Mouse (Mus musculus): ENCODE measurements around the gene Prrc2b. TPM values are rescaled to one million over a fixed set of nuclear protein-coding genes. Genes with fewer than 3 reads are reported as not detected.

Prrc2b gene
- polyA plus RNA-seq, 1 experiment, result 35.1 TPM

DNA sequence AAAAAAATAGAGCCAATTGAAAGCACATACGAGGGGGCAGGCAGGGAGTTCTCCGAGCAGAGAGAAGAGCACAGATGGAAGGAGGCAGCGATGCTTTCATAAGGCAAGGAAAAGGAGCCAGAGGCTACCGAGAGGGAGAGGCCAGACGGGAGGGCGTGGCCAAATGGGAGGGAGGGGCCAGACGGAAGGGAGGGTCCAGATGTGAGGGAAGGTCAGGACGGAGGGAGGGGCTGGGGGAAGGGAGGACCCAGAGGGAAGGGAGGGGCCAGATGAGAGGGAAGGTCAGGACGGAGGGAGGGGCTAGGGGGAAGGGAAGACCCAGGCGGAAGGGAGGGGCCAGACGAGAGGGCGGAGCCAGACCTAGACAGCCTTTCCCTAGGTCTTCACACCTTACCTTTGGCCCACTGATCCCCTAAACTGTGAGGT, 18.3 kb upstream of the Prrc2b start:
- no peaks in the 10 kb centered on the region for H3K27me3 ChIP-seq (ENCODE audit: control insufficient read depth, insufficient read depth, low read length)
- peak in 1 of 2 experiments; percentile 45 for DNase-seq (ENCODE audit: low read depth in 1 of 2, low spot score in 2 of 2)
- H3K36me3 ChIP-seq (ENCODE audit: control insufficient read depth, insufficient read depth, low read length), result no peaks in the 10 kb centered on the region
- TF ChIP-seq CTCF (IDR thresholded peaks at IDR 0.05; ENCODE audit: extremely low read depth, insufficient read depth, insufficient read length, insufficient replicate concordance) (no peak), POLR2A (IDR thresholded peaks at IDR 0.05; ENCODE audit: low read depth, low read length) (no peak)
- H3K4me3 ChIP-seq (ENCODE audit: extremely low read depth, insufficient read depth, insufficient read length), result no peak overlapping the region
- WGBS, result 28% methylated on average over 12 of the region's 12 CpGs
- peaks cover 3% of the 10 kb centered on the region; the same call in 1 of the 2 replicates for H3K4me1 ChIP-seq (ENCODE audit: control insufficient read depth, insufficient read depth, insufficient read length)
- H3K27ac ChIP-seq (ENCODE audit: insufficient read depth, low read length), result no peak overlapping the region

DNA sequence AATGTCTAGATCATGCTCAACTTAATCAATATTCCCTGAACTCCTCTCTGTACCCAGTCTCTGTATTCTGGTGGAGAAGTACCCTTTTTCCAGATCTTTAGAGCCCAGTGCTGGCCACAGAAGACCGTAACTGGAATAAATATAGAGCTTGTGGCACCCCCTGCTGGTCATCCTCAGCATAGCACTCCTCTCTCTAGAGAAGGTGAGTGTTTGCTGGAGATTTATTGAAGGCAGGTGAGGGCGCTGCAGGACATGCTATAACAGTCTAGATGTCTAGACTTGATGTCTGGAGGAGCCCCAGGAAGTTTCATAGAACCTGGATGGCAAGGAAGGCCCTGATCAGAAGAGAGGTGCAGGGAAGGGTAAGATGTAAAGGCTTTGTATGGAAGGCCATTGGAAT, 16.8 kb upstream of the Prrc2b start:
- H3K4me3 ChIP-seq (ENCODE audit: extremely low read depth, insufficient read depth, insufficient read length), result no peak overlapping the region
- H3K27ac ChIP-seq (ENCODE audit: insufficient read depth, low read length), result no peak overlapping the region
- WGBS, result 3% methylated on average over 2 of the region's 2 CpGs
- TF ChIP-seq CTCF (IDR thresholded peaks at IDR 0.05; ENCODE audit: extremely low read depth, insufficient read depth, insufficient read length, insufficient replicate concordance) (peak; percentile 82; the same call in 1 of the 2 replicates), POLR2A (IDR thresholded peaks at IDR 0.05; ENCODE audit: low read depth, low read length) (no peak)
- no peaks in the 10 kb centered on the region for H3K36me3 ChIP-seq (ENCODE audit: control insufficient read depth, insufficient read depth, low read length)
- H3K4me1 ChIP-seq (ENCODE audit: control insufficient read depth, insufficient read depth, insufficient read length), result peaks cover 3% of the 10 kb centered on the region; the same call in 1 of the 2 replicates
- DNase-seq (ENCODE audit: low read depth in 1 of 2, low spot score in 2 of 2), result peak; percentile 74 to 87
- no peaks in the 10 kb centered on the region for H3K27me3 ChIP-seq (ENCODE audit: control insufficient read depth, insufficient read depth, low read length)

DNA sequence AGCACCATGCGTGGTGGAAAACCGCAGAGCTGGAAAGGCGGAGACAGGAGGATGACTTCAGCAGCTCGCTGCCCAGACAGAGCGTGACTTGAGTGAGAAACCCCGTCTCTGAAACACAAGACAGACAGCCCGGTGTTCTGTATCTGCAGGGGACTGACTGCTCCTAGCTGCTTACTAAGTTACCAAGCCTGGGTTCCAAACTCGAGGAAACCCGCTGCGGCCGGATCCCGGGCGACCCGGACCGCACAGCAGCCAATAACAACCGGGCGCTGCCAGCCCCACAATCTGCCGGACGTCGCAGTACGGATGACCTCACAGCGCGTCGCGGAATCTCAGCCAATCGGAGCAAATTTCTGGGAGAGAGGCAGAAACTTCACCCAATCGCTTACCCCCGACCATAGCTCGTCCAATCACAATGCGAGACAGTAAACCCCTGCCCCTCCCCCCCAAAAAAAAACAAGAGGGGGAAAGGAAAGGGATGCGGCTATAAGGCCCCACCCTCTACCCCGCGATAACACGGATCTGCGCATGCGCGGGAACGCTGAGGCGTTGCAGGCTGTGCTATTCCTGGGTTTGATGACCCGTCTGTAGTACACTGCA, 13.1 kb upstream of the Prrc2b start:
- Histone ChIP-seq H3K4me1 (ENCODE audit: control insufficient read depth, insufficient read depth, insufficient read length) (peaks cover under 1% of the 10 kb centered on the region; the same call in 1 of the 2 replicates), H3K27me3 (ENCODE audit: control insufficient read depth, insufficient read depth, low read length) (no peaks in the 10 kb centered on the region), H3K4me3 (ENCODE audit: extremely low read depth, insufficient read depth, insufficient read length) (peak overlapping the region; percentile 70), H3K27ac (ENCODE audit: insufficient read depth, low read length) (peak overlapping the region; percentile 87), H3K36me3 (ENCODE audit: control insufficient read depth, insufficient read depth, low read length) (no peaks in the 10 kb centered on the region)
- under 1% methylated on average over 40 of the region's 40 CpGs for WGBS
- DNase-seq (ENCODE audit: low read depth in 1 of 2, low spot score in 2 of 2), result peak; percentile 95 to 99
- TF ChIP-seq CTCF (IDR thresholded peaks at IDR 0.05; ENCODE audit: extremely low read depth, insufficient read depth, insufficient read length, insufficient replicate concordance), result no peak
- TF ChIP-seq POLR2A (IDR thresholded peaks at IDR 0.05; ENCODE audit: low read depth, low read length), result peak; percentile 80

DNA sequence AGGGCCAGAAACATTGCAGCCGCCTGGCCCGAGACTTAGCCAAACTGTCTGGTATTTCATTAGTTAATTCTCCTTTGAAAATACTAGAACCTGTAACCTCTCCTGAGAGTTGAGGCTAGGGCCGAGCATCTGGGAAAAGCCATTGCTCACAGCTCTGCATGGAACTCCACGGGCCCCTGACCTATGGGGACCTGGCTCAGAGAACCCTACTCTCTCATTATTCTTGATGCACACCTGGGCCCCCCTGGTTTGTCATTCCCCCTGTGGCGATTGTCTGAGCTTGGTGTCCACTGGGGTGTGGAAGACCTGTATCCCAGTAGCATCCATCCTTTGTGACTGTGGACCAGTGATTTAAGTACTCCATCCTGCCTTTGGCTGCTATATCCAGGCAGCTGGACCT, 11.5 kb upstream of the Prrc2b start:
- Histone ChIP-seq H3K36me3 (ENCODE audit: control insufficient read depth, insufficient read depth, low read length) (no peaks in the 10 kb centered on the region), H3K4me3 (ENCODE audit: extremely low read depth, insufficient read depth, insufficient read length) (no peak overlapping the region), H3K4me1 (ENCODE audit: control insufficient read depth, insufficient read depth, insufficient read length) (no peaks in the 10 kb centered on the region), H3K27me3 (ENCODE audit: control insufficient read depth, insufficient read depth, low read length) (no peaks in the 10 kb centered on the region), H3K27ac (ENCODE audit: insufficient read depth, low read length) (no peak overlapping the region)
- TF ChIP-seq CTCF (IDR thresholded peaks at IDR 0.05; ENCODE audit: extremely low read depth, insufficient read depth, insufficient read length, insufficient replicate concordance) (no peak), POLR2A (IDR thresholded peaks at IDR 0.05; ENCODE audit: low read depth, low read length) (no peak)
- WGBS, result 94% methylated on average over 5 of the region's 5 CpGs
- DNase-seq (ENCODE audit: low read depth in 1 of 2, low spot score in 2 of 2), result no peak

DNA sequence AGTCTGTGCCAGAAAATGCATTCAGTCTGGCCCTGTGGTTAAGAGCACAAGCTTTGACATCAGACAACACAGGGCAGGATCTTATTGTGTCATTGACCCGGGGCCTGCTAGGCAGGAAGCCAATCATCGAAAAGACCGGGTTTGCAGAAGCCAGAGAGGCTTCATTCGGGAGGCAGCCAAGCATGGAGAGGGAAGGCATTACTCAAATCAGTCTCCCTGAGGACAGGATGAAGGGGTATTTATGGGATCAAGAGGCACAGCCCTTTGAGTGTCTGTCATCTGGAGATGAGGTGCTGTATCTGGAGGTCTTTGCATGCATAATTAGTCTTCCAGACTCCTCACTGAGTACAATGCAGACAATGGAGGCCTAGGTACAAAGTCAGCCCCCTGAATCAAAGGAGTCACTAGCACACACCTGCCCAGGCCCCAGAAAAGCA, 10.4 kb upstream of the Prrc2b start:
- no peak overlapping the region for H3K27ac ChIP-seq (ENCODE audit: insufficient read depth, low read length)
- H3K4me1 ChIP-seq (ENCODE audit: control insufficient read depth, insufficient read depth, insufficient read length), result no peaks in the 10 kb centered on the region
- TF ChIP-seq CTCF (IDR thresholded peaks at IDR 0.05; ENCODE audit: extremely low read depth, insufficient read depth, insufficient read length, insufficient replicate concordance) (no peak), POLR2A (IDR thresholded peaks at IDR 0.05; ENCODE audit: low read depth, low read length) (no peak)
- H3K27me3 ChIP-seq (ENCODE audit: control insufficient read depth, insufficient read depth, low read length), result no peaks in the 10 kb centered on the region
- 48% methylated on average over 4 of the region's 4 CpGs for WGBS
- DNase-seq (ENCODE audit: low read depth in 1 of 2, low spot score in 2 of 2), result no peak
- no peak overlapping the region for H3K4me3 ChIP-seq (ENCODE audit: extremely low read depth, insufficient read depth, insufficient read length)
- no peaks in the 10 kb centered on the region for H3K36me3 ChIP-seq (ENCODE audit: control insufficient read depth, insufficient read depth, low read length)

DNA sequence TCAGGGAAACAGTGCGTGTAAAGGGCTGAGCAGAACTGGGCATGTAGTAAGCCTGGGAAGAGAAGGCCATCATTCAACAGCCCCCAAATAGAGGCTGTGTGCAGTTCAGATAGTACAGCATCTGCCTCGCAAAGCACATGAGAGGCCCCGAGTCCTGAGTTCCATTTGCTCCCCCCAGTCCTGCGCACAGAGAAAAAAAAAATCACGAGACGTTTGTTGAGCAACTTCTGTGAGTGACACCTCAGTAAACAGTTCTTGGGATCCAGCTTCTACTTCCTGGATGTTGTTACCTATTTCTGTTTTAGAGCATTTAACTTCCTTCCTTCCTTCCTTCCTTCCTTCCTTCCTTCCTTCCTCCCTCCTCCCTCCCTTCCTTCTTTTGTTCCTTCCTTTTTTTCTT, 9.3 kb upstream of the Prrc2b start:
- WGBS, result 73% methylated on average over 6 of the region's 6 CpGs
- Histone ChIP-seq H3K4me3 (ENCODE audit: extremely low read depth, insufficient read depth, insufficient read length) (no peak overlapping the region), H3K4me1 (ENCODE audit: control insufficient read depth, insufficient read depth, insufficient read length) (no peaks in the 10 kb centered on the region), H3K27ac (ENCODE audit: insufficient read depth, low read length) (no peak overlapping the region), H3K27me3 (ENCODE audit: control insufficient read depth, insufficient read depth, low read length) (no peaks in the 10 kb centered on the region), H3K36me3 (ENCODE audit: control insufficient read depth, insufficient read depth, low read length) (no peaks in the 10 kb centered on the region)
- TF ChIP-seq CTCF (IDR thresholded peaks at IDR 0.05; ENCODE audit: extremely low read depth, insufficient read depth, insufficient read length, insufficient replicate concordance) (no peak), POLR2A (IDR thresholded peaks at IDR 0.05; ENCODE audit: low read depth, low read length) (no peak)
- DNase-seq (ENCODE audit: low read depth in 1 of 2, low spot score in 2 of 2), result no peak

DNA sequence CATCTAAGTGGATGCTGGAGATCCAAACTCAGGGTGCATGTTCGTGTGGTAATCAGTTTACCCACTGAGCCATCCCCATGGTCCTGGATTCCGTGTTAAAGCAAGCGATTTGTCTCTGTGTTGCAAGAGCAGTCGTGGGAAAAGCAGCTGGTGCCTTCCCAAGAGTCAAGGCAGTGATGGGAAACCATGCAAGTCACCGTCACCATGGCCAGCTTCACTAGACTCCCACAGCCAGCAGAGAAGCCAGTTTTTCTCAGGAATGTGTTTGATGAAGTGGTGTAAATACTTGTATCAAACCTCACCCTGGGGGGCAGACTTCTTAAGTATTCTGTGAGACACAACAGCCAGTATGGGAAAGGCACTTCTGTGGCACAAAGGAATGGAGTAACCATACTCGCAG, 8.5 kb upstream of the Prrc2b start:
- no peak overlapping the region for H3K4me3 ChIP-seq (ENCODE audit: extremely low read depth, insufficient read depth, insufficient read length)
- no peak overlapping the region for H3K27ac ChIP-seq (ENCODE audit: insufficient read depth, low read length)
- TF ChIP-seq POLR2A (IDR thresholded peaks at IDR 0.05; ENCODE audit: low read depth, low read length) (no peak), CTCF (IDR thresholded peaks at IDR 0.05; ENCODE audit: extremely low read depth, insufficient read depth, insufficient read length, insufficient replicate concordance) (no peak)
- no peaks in the 10 kb centered on the region for H3K27me3 ChIP-seq (ENCODE audit: control insufficient read depth, insufficient read depth, low read length)
- H3K36me3 ChIP-seq (ENCODE audit: control insufficient read depth, insufficient read depth, low read length), result no peaks in the 10 kb centered on the region
- 77% methylated on average over 6 of the region's 6 CpGs for WGBS
- no peaks in the 10 kb centered on the region for H3K4me1 ChIP-seq (ENCODE audit: control insufficient read depth, insufficient read depth, insufficient read length)
- DNase-seq (ENCODE audit: low read depth in 1 of 2, low spot score in 2 of 2), result no peak

All from spleen, adult 2 months (tissue).